Mouse (Mus musculus) MEL (cell line): ENCODE measurements around the gene Pum1.
A peak's percentile ranks its signal among the peaks of the same experiment; 100 is the strongest.

Experiments
- CTCF ChIP-seq, 3 experiments: IDR thresholded peaks in 2 of 3; conservative IDR thresholded peaks in 1 of 3; 2 replicates each; pipeline ENCODE4 v1.5.1; 2011 to 2012; ENCODE audit warnings: low read length in 3 of 3, low read depth in 2 of 3, mild to moderate bottlenecking in 2 of 3, improper control_type of control experiment in 1 of 3, inconsistent platforms in 1 of 3, mixed read lengths in 1 of 3, moderate library complexity in 1 of 3; ENCODE audit not compliant: control insufficient read depth in 1 of 3, insufficient read depth in 1 of 3, poor library complexity in 1 of 3, severe bottlenecking in 1 of 3
- E2F4 ChIP-seq: IDR thresholded peaks from 2 replicates; pipeline ENCODE4 v1.6.1; 2011; ENCODE audit warnings: low read depth, low read length, improper control_type of control experiment, borderline replicate concordance
- ELF1 ChIP-seq: IDR thresholded peaks from 2 replicates; pipeline ENCODE4 v1.6.1; 2014; ENCODE audit warnings: low read depth, mild to moderate bottlenecking, inconsistent platforms, low read length, improper control_type of control experiment, moderate library complexity
- GATA1 ChIP-seq: IDR thresholded peaks from 2 replicates; pipeline ENCODE4 v1.6.1; 2011; ENCODE audit warnings: low read depth, low read length, improper control_type of control experiment
- HCFC1 ChIP-seq: IDR thresholded peaks from 2 replicates; pipeline ENCODE4 v1.6.1; 2012; ENCODE audit warnings: low read depth, mild to moderate bottlenecking, inconsistent platforms, low read length, improper control_type of control experiment, moderate library complexity
- JUND ChIP-seq: IDR thresholded peaks from 2 replicates; pipeline ENCODE4 v1.6.1; 2011; ENCODE audit warnings: low read depth, mild to moderate bottlenecking, improper control_type of control experiment, low read length
- KAT2A ChIP-seq: conservative IDR thresholded peaks from 2 replicates; pipeline ENCODE4 v1.6.1; 2012; ENCODE audit warnings: low read depth, low read length, improper control_type of control experiment, inconsistent platforms
- NRF1 ChIP-seq: IDR thresholded peaks from 2 replicates; pipeline ENCODE4 v1.6.1; 2014; ENCODE audit warnings: low read depth, mild to moderate bottlenecking, inconsistent platforms, low read length, improper control_type of control experiment, moderate library complexity; ENCODE audit not compliant: poor library complexity, insufficient read depth, severe bottlenecking
- POLR2A ChIP-seq, 2 experiments: IDR thresholded peaks; 2 replicates each; pipeline ENCODE4 v1.6.1; 2011 to 2012; ENCODE audit warnings: low read length in 2 of 2, mild to moderate bottlenecking in 2 of 2, control low read depth in 1 of 2, improper control_type of control experiment in 1 of 2, low read depth in 1 of 2, moderate library complexity in 1 of 2; ENCODE audit not compliant: control insufficient read depth in 1 of 2, insufficient read depth in 1 of 2, poor library complexity in 1 of 2
- RAD21 ChIP-seq: IDR thresholded peaks from 2 replicates; pipeline ENCODE4 v1.6.1; 2011; ENCODE audit warnings: mild to moderate bottlenecking, low read depth, low read length, improper control_type of control experiment
- RCOR1 ChIP-seq: IDR thresholded peaks from 2 replicates; pipeline ENCODE4 v1.6.1; 2012; ENCODE audit warnings: low read depth, mild to moderate bottlenecking, inconsistent platforms, low read length, improper control_type of control experiment
- TBP ChIP-seq: IDR thresholded peaks from 2 replicates; pipeline ENCODE4 v1.8.0; 2011; ENCODE audit warnings: low read depth, low read length, improper control_type of control experiment
- TCF12 ChIP-seq: IDR thresholded peaks from 2 replicates; pipeline ENCODE4 v1.6.1; 2014; ENCODE audit warnings: low read depth, mild to moderate bottlenecking, inconsistent platforms, low read length, improper control_type of control experiment, moderate library complexity
- ZNF384 ChIP-seq: IDR thresholded peaks from 2 replicates; pipeline ENCODE4 v1.6.1; 2012; ENCODE audit warnings: low read depth, mild to moderate bottlenecking, inconsistent platforms, low read length, improper control_type of control experiment

- TF ChIP-seq RCOR1 (no peak), CTCF (IDR thresholded peaks at IDR 0.05 in 2 of 3, conservative IDR thresholded peaks at IDR 0.05 in 1 of 3; ENCODE audit: control insufficient read depth in 1 of 3, insufficient read depth in 1 of 3, low read depth in 2 of 3, low read length in 3 of 3, poor library complexity in 1 of 3, severe bottlenecking in 1 of 3) (no peak), GATA1 (no peak), ZNF384 (peak; percentile 80), TBP (no peak), POLR2A (IDR thresholded peaks at IDR 0.05; ENCODE audit: control insufficient read depth in 1 of 2, insufficient read depth in 1 of 2, low read depth in 1 of 2, low read length in 2 of 2, poor library complexity in 1 of 2) (no peak), E2F4 (no peak), NRF1 (no peak), JUND (no peak), TCF12 (no peak), KAT2A (no peak), RAD21 (no peak), ELF1 (no peak), HCFC1 (no peak)
These were observed 49.2 kb downstream of the Pum1 start for GRCm38 (mm10) chr4:130712341-130712740.
